Mouse (Mus musculus): ENCODE measurements at regions not wholly inside any gene's neighbourhood (a gene's known extent, or its start where the extent isn't known, plus 50 kb on each side); places are given as distances from the start of the nearest gene placed in this dataset.

DNA sequence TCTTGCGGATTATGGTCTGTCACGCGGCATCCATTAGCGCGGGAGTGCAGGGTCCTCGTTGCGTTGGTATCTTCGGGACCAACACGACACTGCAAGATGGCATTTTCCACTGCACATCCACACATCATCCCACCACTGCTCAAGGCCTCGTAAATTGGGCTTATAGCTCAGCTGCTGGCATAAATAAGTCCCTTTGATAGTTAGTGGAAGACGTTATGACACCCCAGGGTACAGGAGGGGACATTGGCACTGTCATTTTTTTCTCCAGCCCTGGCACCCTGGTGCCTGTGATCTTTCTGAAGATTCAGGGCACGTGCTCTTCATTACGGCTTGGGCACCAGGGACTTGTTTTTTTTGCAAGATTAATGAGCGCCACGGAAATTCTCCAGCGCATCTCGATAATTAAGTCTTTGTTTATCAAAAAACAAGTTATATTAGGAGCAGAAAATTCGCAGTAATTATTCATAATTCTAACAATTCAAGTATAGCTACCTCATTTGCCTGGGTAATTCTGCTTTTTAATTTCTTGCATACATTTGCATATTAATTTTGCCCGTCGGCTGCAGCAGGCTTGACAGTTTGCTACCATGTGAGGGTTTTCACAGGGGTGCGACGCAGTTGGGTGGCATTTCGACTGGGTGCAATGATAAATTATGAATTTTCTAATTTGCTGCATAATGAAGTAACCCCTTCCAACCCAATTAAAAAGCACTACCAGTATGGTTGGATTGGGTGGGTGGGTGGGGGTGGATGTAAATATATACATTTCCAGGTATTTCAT lies 119.1 kb downstream of the Vrk1 start:
- Histone ChIP-seq H3K9ac (no peak overlapping the region), H3K27me3 (no peaks in the 10 kb centered on the region), H3K4me3 (no peak overlapping the region), H3K9me3 (no peaks in the 10 kb centered on the region), H3K27ac (replicated peaks) (peak overlapping the region; percentile 94), H3K4me1 (replicated peaks) (peaks cover 36% of the 10 kb centered on the region), H3K4me2 (no peak overlapping the region), H3K36me3 (no peaks in the 10 kb centered on the region)
- WGBS: 45% methylated on average over 23 of the region's 23 CpGs
- ATAC-seq (ENCODE audit: low read depth): peak; percentile 87

DNA sequence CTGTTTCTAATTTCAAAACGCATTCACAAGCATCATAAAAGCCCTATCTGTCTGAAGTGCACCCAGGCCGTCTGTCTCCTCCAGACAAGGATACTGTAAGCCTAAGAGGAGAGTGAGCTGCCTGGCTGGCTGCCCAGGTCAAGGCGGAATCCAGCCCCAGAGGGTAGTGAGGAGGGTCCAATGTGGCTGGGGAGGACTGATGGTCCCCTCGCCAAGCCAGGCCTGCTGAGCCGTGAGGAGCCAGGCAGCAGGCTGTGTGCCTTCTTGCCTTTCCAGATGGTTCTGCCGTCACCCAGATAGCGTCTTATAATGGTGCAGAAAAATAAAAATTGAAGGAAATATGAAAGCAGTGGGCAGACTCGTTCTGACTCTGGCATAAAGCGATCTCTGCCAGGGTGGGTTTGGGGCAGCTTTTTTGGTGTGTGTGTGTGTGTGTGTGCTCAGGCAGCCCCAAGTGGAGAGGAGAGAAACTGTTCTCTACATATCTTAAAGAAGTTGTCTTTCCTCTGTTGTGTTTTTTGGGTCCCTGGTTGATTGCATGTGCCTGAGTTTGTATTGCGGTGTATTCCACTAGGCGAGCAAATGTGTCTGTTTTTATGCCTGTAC lies 120.1 kb downstream of the Vrk1 start:
- Histone ChIP-seq H3K27me3 (no peaks in the 10 kb centered on the region), H3K9ac (no peak overlapping the region), H3K27ac (replicated peaks) (peak overlapping the region; percentile 94), H3K4me2 (no peak overlapping the region), H3K36me3 (no peaks in the 10 kb centered on the region), H3K9me3 (no peaks in the 10 kb centered on the region), H3K4me1 (replicated peaks) (peaks cover 34% of the 10 kb centered on the region), H3K4me3 (no peak overlapping the region)
- ATAC-seq (ENCODE audit: low read depth): no peak
- WGBS: 56% methylated on average over 11 of the region's 11 CpGs

DNA sequence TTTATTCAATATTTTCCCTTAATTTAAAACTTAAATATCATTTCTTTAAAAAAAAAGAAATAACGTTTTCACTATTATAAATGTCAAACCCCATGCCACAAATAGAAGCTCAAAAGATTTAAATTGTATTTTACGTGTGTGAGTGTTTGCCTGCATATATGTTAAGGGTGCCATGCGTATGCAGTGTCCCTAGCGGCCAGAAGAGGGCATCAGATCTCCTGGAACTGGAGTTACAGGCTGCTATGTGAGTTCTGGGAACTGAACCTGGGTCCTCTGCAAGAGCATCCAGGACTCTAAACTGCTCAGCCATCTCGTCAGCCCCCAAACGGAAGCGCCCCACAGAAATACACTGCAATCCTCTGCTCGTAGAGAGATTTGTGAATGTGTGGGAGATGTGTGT lies 122.7 kb downstream of the Vrk1 start:
- Histone ChIP-seq H3K36me3 (no peaks in the 10 kb centered on the region), H3K27me3 (no peaks in the 10 kb centered on the region), H3K4me2 (no peak overlapping the region), H3K4me1 (replicated peaks) (peaks cover 28% of the 10 kb centered on the region), H3K9me3 (no peaks in the 10 kb centered on the region), H3K9ac (no peak overlapping the region), H3K4me3 (no peak overlapping the region), H3K27ac (replicated peaks) (no peak overlapping the region)
- ATAC-seq (ENCODE audit: low read depth): no peak
- WGBS: 93% methylated on average over 8 of the region's 8 CpGs

DNA sequence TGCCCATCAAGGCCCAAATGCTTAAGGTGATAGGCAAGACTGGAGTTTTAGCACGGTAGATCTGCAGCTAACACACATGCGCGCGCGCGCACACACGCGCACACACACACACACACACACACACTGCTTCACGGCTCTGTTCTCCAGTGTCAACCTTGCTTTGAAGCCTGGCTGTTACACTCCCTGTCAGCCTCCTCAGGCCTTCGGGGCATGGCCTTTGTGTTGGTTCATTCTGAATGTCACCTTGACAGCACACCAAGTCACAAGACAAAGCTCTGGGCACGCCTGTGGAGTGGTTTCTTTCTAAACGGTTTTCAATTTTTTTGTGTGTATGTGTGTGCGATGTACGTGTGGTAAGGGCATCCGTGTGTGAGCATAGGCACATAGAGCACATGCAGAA lies 128.4 kb downstream of the Vrk1 start:
- H3K4me2 ChIP-seq: no peak overlapping the region
- H3K9ac ChIP-seq: no peak overlapping the region
- no peaks in the 10 kb centered on the region for H3K27me3 ChIP-seq
- 91% methylated on average over 15 of the region's 15 CpGs for WGBS
- no peaks in the 10 kb centered on the region for H3K36me3 ChIP-seq
- no peak overlapping the region for H3K4me3 ChIP-seq
- H3K27ac ChIP-seq (replicated peaks): no peak overlapping the region
- ATAC-seq (ENCODE audit: low read depth): no peak
- H3K9me3 ChIP-seq: no peaks in the 10 kb centered on the region
- peaks cover 42% of the 10 kb centered on the region for H3K4me1 ChIP-seq (replicated peaks)

DNA sequence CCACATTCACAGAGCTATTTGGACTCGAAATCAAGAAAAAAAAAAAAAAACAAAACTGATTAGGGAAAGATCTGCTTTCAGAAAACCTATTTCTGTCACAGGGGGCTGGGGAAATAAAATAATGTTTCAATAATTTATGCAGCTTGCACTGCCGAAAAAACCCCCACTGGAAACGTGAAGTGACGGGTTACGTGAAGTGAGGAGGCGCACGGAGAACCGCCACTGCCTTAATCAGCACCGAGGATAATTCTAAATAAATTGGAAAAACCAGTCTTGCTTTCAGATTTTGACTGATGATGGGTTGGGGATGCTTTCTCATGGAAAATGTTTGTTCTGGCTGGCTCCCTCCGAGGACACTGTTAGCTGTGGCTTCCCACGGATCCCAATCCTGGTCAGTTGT lies 129.5 kb downstream of the Vrk1 start:
- H3K4me3 ChIP-seq: no peak overlapping the region
- H3K27me3 ChIP-seq: no peaks in the 10 kb centered on the region
- WGBS: 51% methylated on average over 11 of the region's 11 CpGs
- ATAC-seq (ENCODE audit: low read depth): no peak
- H3K27ac ChIP-seq (replicated peaks): 0 out of 2 replicates have a peak overlapping the region, but pooled peaks have one; percentile 23
- no peak overlapping the region for H3K9ac ChIP-seq
- no peak overlapping the region for H3K4me2 ChIP-seq
- peaks cover 50% of the 10 kb centered on the region for H3K4me1 ChIP-seq (replicated peaks)
- H3K9me3 ChIP-seq: no peaks in the 10 kb centered on the region
- no peaks in the 10 kb centered on the region for H3K36me3 ChIP-seq

DNA sequence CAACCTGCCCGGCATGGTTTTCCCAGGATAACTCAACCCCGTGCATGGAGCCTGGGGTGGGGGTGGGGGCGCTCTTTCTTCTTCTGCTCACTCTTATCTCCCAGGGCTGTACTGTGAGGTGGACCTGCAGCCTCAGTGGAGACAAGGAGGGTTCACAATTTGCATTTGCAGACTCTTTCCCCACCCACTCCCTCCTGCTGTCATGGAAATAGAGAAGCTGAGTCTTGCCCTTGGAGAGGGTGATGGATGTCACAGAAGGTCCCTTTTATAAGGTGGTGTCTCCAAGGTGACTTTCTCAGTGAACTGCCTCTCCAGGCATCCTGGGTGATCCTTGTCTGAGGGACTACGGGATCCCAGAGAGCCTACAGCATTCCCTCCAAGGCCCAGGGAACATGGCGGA lies 129.9 kb downstream of the Vrk1 start:
- no peaks in the 10 kb centered on the region for H3K9me3 ChIP-seq
- 0 out of 2 replicates have a peak overlapping the region, but pooled peaks have one; percentile 23 for H3K27ac ChIP-seq (replicated peaks)
- ATAC-seq (ENCODE audit: low read depth): 0 out of 2 replicates have a peak, but pooled peaks have one; percentile 34
- peaks cover 50% of the 10 kb centered on the region for H3K4me1 ChIP-seq (replicated peaks)
- H3K27me3 ChIP-seq: no peaks in the 10 kb centered on the region
- no peaks in the 10 kb centered on the region for H3K36me3 ChIP-seq
- WGBS: 71% methylated on average over 5 of the region's 5 CpGs
- H3K4me3 ChIP-seq: no peak overlapping the region
- no peak overlapping the region for H3K9ac ChIP-seq
- no peak overlapping the region for H3K4me2 ChIP-seq

DNA sequence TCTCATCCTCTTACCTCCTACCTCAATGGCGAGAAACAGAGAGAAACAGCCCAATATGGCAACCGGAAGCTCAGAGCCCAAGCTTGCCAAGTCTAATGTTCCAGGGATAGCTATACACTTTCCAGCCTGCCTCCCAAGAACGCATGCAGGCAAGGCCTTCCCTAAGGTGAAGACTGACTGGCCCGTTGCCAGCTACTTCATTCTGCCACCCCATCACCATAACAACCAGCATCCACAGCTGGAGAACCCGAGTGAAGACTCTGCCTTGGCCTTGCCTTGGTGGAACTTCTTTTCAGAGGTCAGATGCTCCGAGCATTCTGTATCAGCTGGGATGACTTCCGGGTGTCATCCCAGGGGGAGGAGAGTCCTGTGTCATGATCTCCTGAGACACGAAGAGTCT lies 130.6 kb downstream of the Vrk1 start:
- no peak overlapping the region for H3K4me2 ChIP-seq
- no peak overlapping the region; the same call in 1 of the 2 replicates for H3K9ac ChIP-seq
- H3K9me3 ChIP-seq: no peaks in the 10 kb centered on the region
- H3K27ac ChIP-seq (replicated peaks): no peak overlapping the region
- 64% methylated on average over 8 of the region's 8 CpGs for WGBS
- H3K4me1 ChIP-seq (replicated peaks): peaks cover 50% of the 10 kb centered on the region
- no peak overlapping the region for H3K4me3 ChIP-seq
- H3K27me3 ChIP-seq: no peaks in the 10 kb centered on the region
- no peaks in the 10 kb centered on the region for H3K36me3 ChIP-seq
- no peak for ATAC-seq (ENCODE audit: low read depth)

DNA sequence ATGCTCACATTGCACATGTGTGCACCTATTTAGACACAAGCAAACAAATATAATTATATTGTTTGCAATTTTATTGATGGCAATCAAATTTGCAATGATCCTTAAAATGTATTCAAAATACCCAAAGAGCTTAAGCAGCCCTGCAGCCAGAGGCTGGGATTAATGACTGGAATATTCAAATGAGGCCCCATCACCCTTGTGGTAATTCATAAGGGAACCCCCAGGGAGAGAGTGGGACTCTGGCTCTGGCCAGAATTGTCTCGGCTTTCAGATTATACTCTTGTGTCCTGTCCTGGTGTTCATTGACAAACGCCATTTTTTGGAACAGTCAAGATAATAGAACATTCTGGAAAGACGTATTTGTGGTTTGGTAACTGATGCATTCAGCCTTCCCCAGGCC lies 133.5 kb downstream of the Vrk1 start:
- WGBS: 50% methylated on average over 3 of the region's 3 CpGs
- H3K4me1 ChIP-seq (replicated peaks): peaks cover 50% of the 10 kb centered on the region
- H3K9me3 ChIP-seq: no peaks in the 10 kb centered on the region
- no peak overlapping the region for H3K4me2 ChIP-seq
- H3K27me3 ChIP-seq: no peaks in the 10 kb centered on the region
- H3K4me3 ChIP-seq: no peak overlapping the region
- H3K9ac ChIP-seq: no peak overlapping the region
- no peaks in the 10 kb centered on the region for H3K36me3 ChIP-seq
- peak overlapping the region; percentile 52 for H3K27ac ChIP-seq (replicated peaks)
- no peak for ATAC-seq (ENCODE audit: low read depth)

DNA sequence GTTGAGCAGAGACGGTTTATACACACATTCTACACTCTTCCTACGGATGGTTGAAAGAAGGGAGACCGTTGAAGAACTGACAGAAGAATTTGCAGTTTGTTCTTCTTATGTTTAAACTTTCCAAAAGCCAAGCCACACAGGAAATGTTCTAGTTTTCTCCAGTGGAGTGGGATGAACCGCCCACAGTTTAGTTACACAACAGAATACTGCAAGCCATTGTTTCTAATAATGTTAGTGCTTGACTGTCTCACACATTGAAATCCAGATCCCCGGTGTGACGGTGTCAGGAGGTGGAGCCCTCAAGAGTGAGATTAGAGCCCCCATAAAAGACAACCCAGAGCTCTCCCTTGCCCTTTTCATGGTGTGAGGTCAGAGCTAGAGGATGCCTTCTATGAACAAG lies 146.8 kb downstream of the Vrk1 start:
- Histone ChIP-seq H3K36me3 (no peaks in the 10 kb centered on the region), H3K9ac (no peak overlapping the region), H3K4me1 (replicated peaks) (no peaks in the 10 kb centered on the region), H3K9me3 (no peaks in the 10 kb centered on the region), H3K4me3 (no peak overlapping the region), H3K4me2 (no peak overlapping the region), H3K27me3 (no peaks in the 10 kb centered on the region), H3K27ac (replicated peaks) (no peak overlapping the region)
- 70% methylated on average over 6 of the region's 6 CpGs for WGBS
- ATAC-seq (ENCODE audit: low read depth): no peak

DNA sequence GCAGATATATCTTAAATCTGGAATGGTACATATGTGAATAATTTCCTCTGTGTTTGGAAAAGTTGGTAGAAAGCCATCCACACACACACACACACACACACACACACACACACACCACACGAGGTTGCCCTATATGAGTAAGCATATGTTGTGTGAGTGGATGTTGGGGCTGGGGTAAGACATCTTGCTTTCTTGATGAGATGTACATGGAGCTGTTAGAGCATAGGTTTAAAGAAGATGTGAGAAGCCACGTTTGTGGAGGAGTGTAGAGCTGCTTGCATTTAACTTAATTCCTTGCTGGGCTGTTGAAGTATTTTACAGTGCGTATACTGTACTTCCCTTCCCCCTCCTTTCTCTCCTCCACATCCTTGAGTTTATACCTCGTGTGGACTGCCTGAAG lies 147.8 kb downstream of the Vrk1 start:
- Histone ChIP-seq H3K36me3 (no peaks in the 10 kb centered on the region), H3K27me3 (no peaks in the 10 kb centered on the region), H3K4me3 (no peak overlapping the region), H3K4me2 (no peak overlapping the region), H3K9ac (no peak overlapping the region), H3K9me3 (no peaks in the 10 kb centered on the region), H3K4me1 (replicated peaks) (no peaks in the 10 kb centered on the region), H3K27ac (replicated peaks) (no peak overlapping the region)
- WGBS: 76% methylated on average over 4 of the region's 4 CpGs
- ATAC-seq (ENCODE audit: low read depth): no peak

DNA sequence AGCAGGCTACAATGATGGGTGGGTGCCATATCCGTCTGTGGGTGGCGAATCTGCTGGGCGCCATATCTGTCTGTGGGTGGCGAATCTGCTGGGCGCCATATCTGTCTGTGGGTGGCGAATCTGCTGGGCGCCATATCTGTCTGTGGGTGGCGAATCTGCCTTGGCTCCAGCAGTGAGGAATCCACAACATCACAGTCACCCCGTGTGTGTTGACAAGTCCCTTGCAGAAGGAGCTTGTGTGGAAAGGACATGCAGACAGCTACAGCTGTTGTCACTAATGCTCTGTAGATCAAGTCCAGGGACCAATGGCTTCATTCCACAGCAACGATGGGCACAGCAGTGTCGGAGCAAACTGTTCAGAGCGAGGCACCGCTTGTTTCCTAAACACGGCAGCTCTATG lies 148.6 kb downstream of the Vrk1 start:
- no peak overlapping the region for H3K4me2 ChIP-seq
- H3K36me3 ChIP-seq: no peaks in the 10 kb centered on the region
- H3K9ac ChIP-seq: no peak overlapping the region
- H3K4me3 ChIP-seq: no peak overlapping the region
- no peaks in the 10 kb centered on the region for H3K4me1 ChIP-seq (replicated peaks)
- no peak for ATAC-seq (ENCODE audit: low read depth)
- H3K9me3 ChIP-seq: no peaks in the 10 kb centered on the region
- 95% methylated on average over 14 of the region's 14 CpGs for WGBS
- H3K27ac ChIP-seq (replicated peaks): no peak overlapping the region
- H3K27me3 ChIP-seq: no peaks in the 10 kb centered on the region

DNA sequence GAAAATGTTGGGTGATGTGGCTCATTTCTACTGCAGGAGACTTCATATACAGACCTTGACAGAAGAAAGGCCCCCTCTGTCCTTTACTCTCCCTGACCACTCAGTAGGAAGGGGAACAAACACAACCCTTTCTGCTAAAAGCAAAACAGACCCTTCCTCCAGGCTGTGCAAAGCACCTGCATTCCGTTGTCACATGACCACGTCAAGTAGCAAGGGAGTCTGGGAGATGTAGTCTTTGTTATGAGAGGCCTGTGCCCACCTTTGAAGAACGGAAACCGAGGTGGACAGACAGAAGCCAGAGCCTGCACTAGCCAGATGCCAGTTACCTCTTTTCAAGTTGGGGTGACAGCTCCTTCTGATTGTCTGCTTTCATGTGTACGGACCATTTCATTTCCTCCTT lies 161.3 kb downstream of the Vrk1 start:
- Histone ChIP-seq H3K4me2 (no peak overlapping the region), H3K27ac (replicated peaks) (no peak overlapping the region)

More for the DNA sequence above, 161.3 kb downstream of the Vrk1 start:
- H3K27me3 ChIP-seq: peaks cover 7% of the 10 kb centered on the region; the same call in 1 of the 2 replicates
- no peaks in the 10 kb centered on the region for H3K36me3 ChIP-seq
- WGBS: 66% methylated on average over 5 of the region's 5 CpGs
- no peak overlapping the region for H3K4me3 ChIP-seq
- H3K9me3 ChIP-seq: no peaks in the 10 kb centered on the region
- ATAC-seq (ENCODE audit: low read depth): no peak
- H3K9ac ChIP-seq: no peak overlapping the region
- H3K4me1 ChIP-seq (replicated peaks): peaks cover 36% of the 10 kb centered on the region
